Mouse (Mus musculus) bone marrow macrophage, adult 2 months (primary cell): Measurements from ENCODE around the gene Pde4d.
A peak's percentile ranks its signal among the peaks of the same experiment; 100 is the strongest.

Source experiments
- CTCF ChIP-seq: IDR thresholded peaks from 2 replicates; pipeline ENCODE4 v1.5.1; 2012; ENCODE audit warnings: low read depth, mild to moderate bottlenecking, low read length, moderate library complexity
- POLR2A ChIP-seq: IDR thresholded peaks from 2 replicates; pipeline ENCODE4 v1.6.1; 2012; ENCODE audit warnings: mild to moderate bottlenecking, low read depth, low read length, borderline replicate concordance

- no peak for TF ChIP-seq POLR2A
- TF ChIP-seq CTCF = peak; percentile 69; the same call in 1 of the 2 replicates
Observed at GRCm38 (mm10) chr13:109776116-109776515, 1326.4 kb downstream of the Pde4d start.
